Mouse (Mus musculus) T-helper 17 cell (primary cell): ENCODE results near the gene Slc38a2.

Experiments used
- in situ Hi-C, 2 experiments: fragments of 300-600 bp; cut with MboI, MseI; formaldehyde crosslinking; loops; 1 replicate in 1 of 2; 2 replicates in 1 of 2; pipeline ENCODE4 v1.15.1; 2025; ENCODE audit warnings: high pct_unique_total_duplicates in 2 of 2

Gene Slc38a2

GRCm38 (mm10) chr15:96697901-96698657 lies 1.5 kb downstream of the Slc38a2 start:
- in situ Hi-C loops, result loop anchor here in 1 of 2 experiments (5.0 kb wide), 2 partner anchors 56 to 1394 kb away; partner anchors contain the start of genes Pfkm, Senp1 and Slc38a1

- in situ Hi-C loops, result loop anchor here in 1 of 2 experiments (5.0 kb wide), 2 partner anchors 54 to 1396 kb away; partner anchors contain the start of genes Pfkm, Senp1 and Slc38a1
Measured at GRCm38 (mm10) chr15:96696486-96697284, 2.8 kb downstream of the Slc38a2 start.

- in situ Hi-C loops, result loop anchor here in 1 of 2 experiments (5.0 kb wide), 2 partner anchors 53 to 1397 kb away; partner anchors contain the start of genes Pfkm, Senp1 and Slc38a1
Measured at GRCm38 (mm10) chr15:96695455-96696421, 3.8 kb downstream of the Slc38a2 start.

- in situ Hi-C loops, result loop anchor here in 1 of 2 experiments (5.0 kb wide), 2 partner anchors 53 to 1397 kb away; partner anchors contain the start of genes Pfkm, Senp1 and Slc38a1
Measured at GRCm38 (mm10) chr15:96694988-96695387, 4.5 kb downstream of the Slc38a2 start.

GRCm38 (mm10) chr15:96693688-96694087 lies 5.8 kb downstream of the Slc38a2 start:
- in situ Hi-C loops, result no loop called here

GRCm38 (mm10) chr15:96692401-96692800 lies 7.1 kb downstream of the Slc38a2 start:
- in situ Hi-C loops, result no loop called here

- in situ Hi-C loops, result no loop called here
Measured at GRCm38 (mm10) chr15:96691381-96691780, 8.1 kb downstream of the Slc38a2 start.

GRCm38 (mm10) chr15:96690829-96691228 lies 8.7 kb downstream of the Slc38a2 start:
- in situ Hi-C loops, result no loop called here

- in situ Hi-C loops, result no loop called here
Measured at GRCm38 (mm10) chr15:96689919-96690318, 9.6 kb downstream of the Slc38a2 start.

- in situ Hi-C loops, result no loop called here
Measured at GRCm38 (mm10) chr15:96688784-96689318, 10.7 kb downstream of the Slc38a2 start.

- in situ Hi-C loops, result no loop called here
Measured at GRCm38 (mm10) chr15:96688036-96688435, 11.5 kb downstream of the Slc38a2 start.

GRCm38 (mm10) chr15:96687366-96687765 lies 12.2 kb downstream of the Slc38a2 start:
- in situ Hi-C loops, result no loop called here

GRCm38 (mm10) chr15:96686201-96687159 lies 13.1 kb downstream of the Slc38a2 start:
- in situ Hi-C loops, result no loop called here

- in situ Hi-C loops, result no loop called here
Measured at GRCm38 (mm10) chr15:96685273-96685672, 14.3 kb downstream of the Slc38a2 start.

GRCm38 (mm10) chr15:96684132-96684830 lies 15.2 kb downstream of the Slc38a2 start:
- in situ Hi-C loops, result loop anchor here in 1 of 2 experiments (5.0 kb wide), 1 partner anchor 37 kb away; no protein-coding TSS in a partner anchor

- in situ Hi-C loops, result no loop called here
Measured at GRCm38 (mm10) chr15:96678871-96679773, 20.4 kb downstream of the Slc38a2 start.

- in situ Hi-C loops, result no loop called here
Measured at GRCm38 (mm10) chr15:96676518-96676917, 23.0 kb downstream of the Slc38a2 start.

GRCm38 (mm10) chr15:96675744-96676143 lies 23.8 kb downstream of the Slc38a2 start:
- in situ Hi-C loops, result no loop called here
